Mouse (Mus musculus): ENCODE data around the gene Tra2a.

Gene Tra2a

GRCm38 (mm10) chr6:49209881-49210854, 53.7 kb downstream of the Tra2a start:
- peak; percentile 90 for DNase-seq (ENCODE audit: low spot score)

GRCm38 (mm10) chr6:49208935-49209334, 54.9 kb downstream of the Tra2a start:
- no peak for DNase-seq (ENCODE audit: low spot score)

GRCm38 (mm10) chr6:49208297-49208930, 55.4 kb downstream of the Tra2a start:
- DNase-seq (ENCODE audit: low spot score), result no peak

- DNase-seq (ENCODE audit: low spot score), result no peak
Measured at GRCm38 (mm10) chr6:49206416-49206815, 57.4 kb downstream of the Tra2a start.

GRCm38 (mm10) chr6:49195188-49195587, 68.6 kb downstream of the Tra2a start:
- DNase-seq (ENCODE audit: low spot score), result no peak

GRCm38 (mm10) chr6:49194536-49194935, 69.3 kb downstream of the Tra2a start:
- no peak for DNase-seq (ENCODE audit: low spot score)
